Mouse (Mus musculus) myocyte (in vitro differentiated cells): ENCODE results near the gene Zfp422.

Experiments used
- E2F4 ChIP-seq: IDR thresholded peaks from one replicate; pipeline ENCODE4 v1.6.1; 2011; ENCODE audit warnings: mild to moderate bottlenecking, control low read depth, moderate library complexity; ENCODE audit not compliant: insufficient read depth
- MAX ChIP-seq: IDR thresholded peaks from one replicate; pipeline ENCODE4 v1.6.1; 2011; ENCODE audit warnings: low read depth, mild to moderate bottlenecking, control low read depth
- MYOG ChIP-seq, 3 experiments: IDR thresholded peaks; one replicate each; pipeline ENCODE4 v1.6.1; 2011; ENCODE audit warnings: control low read depth in 2 of 3, low read depth in 2 of 3, mild to moderate bottlenecking in 2 of 3; ENCODE audit not compliant: insufficient read length in 2 of 3, control insufficient read depth in 1 of 3, insufficient read depth in 1 of 3
- POLR2A ChIP-seq: IDR thresholded peaks from one replicate; pipeline ENCODE4 v1.6.1; 2011; ENCODE audit warnings: low read depth, mild to moderate bottlenecking, control low read depth, moderate library complexity; ENCODE audit not compliant: insufficient read length
- TCF12 ChIP-seq: IDR thresholded peaks from one replicate; pipeline ENCODE4 v1.6.1; 2011; ENCODE audit warnings: mild to moderate bottlenecking, control low read depth; ENCODE audit not compliant: poor library complexity, insufficient read depth, severe bottlenecking
- USF1 ChIP-seq: IDR thresholded peaks from one replicate; pipeline ENCODE4 v1.6.1; 2011; ENCODE audit warnings: low read depth, mild to moderate bottlenecking, control low read depth, moderate library complexity

- no peak for TF ChIP-seq MYOG (IDR thresholded peaks at IDR 0.05; ENCODE audit: control insufficient read depth in 1 of 3, insufficient read depth in 1 of 3, insufficient read length in 2 of 3, low read depth in 2 of 3)
- TF ChIP-seq USF1, result no peak
- TF ChIP-seq MAX, result no peak
- TF ChIP-seq POLR2A, result no peak
- no peak for TF ChIP-seq TCF12
- no peak for TF ChIP-seq E2F4
Measured at GRCm38 (mm10) chr6:116643881-116644280, 15.1 kb upstream of the Zfp422 start.
